Mouse (Mus musculus): ENCODE results near the gene Zp3.

DNA sequence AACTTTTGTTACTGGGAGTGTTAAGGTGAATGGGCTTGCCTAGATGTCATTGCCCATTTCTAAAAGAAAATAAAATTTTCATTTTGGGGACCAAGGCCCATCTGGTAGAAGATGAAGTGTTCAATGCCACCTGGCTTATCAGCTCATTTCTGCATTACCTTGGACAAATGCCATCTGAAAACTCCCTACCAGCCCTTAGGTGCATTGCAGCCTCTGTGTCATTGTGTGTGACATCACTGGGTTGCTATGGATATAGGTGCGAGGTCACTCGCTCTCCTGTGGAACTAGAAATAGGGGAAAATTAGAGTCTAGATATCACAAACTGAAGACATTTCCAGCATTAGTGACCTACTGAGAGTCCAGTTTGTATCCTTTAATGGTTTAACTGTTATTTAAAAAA is 47.5 kb upstream of the Zp3 start:
- TF ChIP-seq POLR2A (IDR thresholded peaks at IDR 0.05; ENCODE audit: low read depth, low read length) = no peak
- TF ChIP-seq CTCF (IDR thresholded peaks at IDR 0.05; ENCODE audit: extremely low read depth, insufficient read length, insufficient replicate concordance, low read depth, low read length) = no peak

Data from small intestine, adult 2 months (tissue).